Mouse (Mus musculus): Measurements from ENCODE around the gene Clic1.

The Clic1 gene

GRCm38 (mm10) chr17:35092403-35093198 is 42.8 kb downstream of the Clic1 start:
- no peak for DNase-seq (ENCODE audit: low read depth, low spot score)

- DNase-seq (ENCODE audit: low read depth, low spot score) = no peak
These were observed 45.0 kb downstream of the Clic1 start for GRCm38 (mm10) chr17:35094475-35095365.

- DNase-seq (ENCODE audit: low read depth, low spot score) = no peak
These were observed 46.8 kb downstream of the Clic1 start for GRCm38 (mm10) chr17:35096597-35096996.

GRCm38 (mm10) chr17:35097164-35097655 is 47.4 kb downstream of the Clic1 start:
- no peak for DNase-seq (ENCODE audit: low read depth, low spot score)

GRCm38 (mm10) chr17:35100196-35100765 is 50.5 kb downstream of the Clic1 start:
- no peak for DNase-seq (ENCODE audit: low read depth, low spot score)

- no peak for DNase-seq (ENCODE audit: low read depth, low spot score)
These were observed 51.4 kb downstream of the Clic1 start for GRCm38 (mm10) chr17:35101161-35101560.

- DNase-seq (ENCODE audit: low read depth, low spot score) = no peak
These were observed 52.5 kb downstream of the Clic1 start for GRCm38 (mm10) chr17:35102299-35102698.

- DNase-seq (ENCODE audit: low read depth, low spot score) = no peak
These were observed 53.5 kb downstream of the Clic1 start for GRCm38 (mm10) chr17:35103221-35103690.

- no peak for DNase-seq (ENCODE audit: low read depth, low spot score)
These were observed 54.3 kb downstream of the Clic1 start for GRCm38 (mm10) chr17:35104079-35104478.

GRCm38 (mm10) chr17:35104754-35105153 is 55.0 kb downstream of the Clic1 start:
- DNase-seq (ENCODE audit: low read depth, low spot score) = no peak

GRCm38 (mm10) chr17:35105740-35106389 is 56.1 kb downstream of the Clic1 start:
- DNase-seq (ENCODE audit: low read depth, low spot score) = peak; percentile 39

GRCm38 (mm10) chr17:35106522-35106921 is 56.8 kb downstream of the Clic1 start:
- no peak for DNase-seq (ENCODE audit: low read depth, low spot score)

GRCm38 (mm10) chr17:35108097-35108496 is 58.3 kb downstream of the Clic1 start, which contains the start of gene Ly6g5c:
TSS of gene Ly6g5c (plus strand) at chr17:35108279.
- DNase-seq (ENCODE audit: low read depth, low spot score) = no peak

Measured in CD4-positive helper T cell, adult 2 months (primary cell).